Mouse (Mus musculus) ES-CJ7 (cell line): ENCODE data around the gene Hcrt.
"Not testable (repeated sequence)": the region's sequence is repeated elsewhere in the genome, so short reads cannot be mapped to it uniquely, and the experiment has no call there.

ENCODE experiments used
- DNase-seq: peaks from one replicate; pipeline ENCODE4 v3.0.0; 2011; ENCODE audit warnings: low read depth, low spot score

The Hcrt gene

DNA sequence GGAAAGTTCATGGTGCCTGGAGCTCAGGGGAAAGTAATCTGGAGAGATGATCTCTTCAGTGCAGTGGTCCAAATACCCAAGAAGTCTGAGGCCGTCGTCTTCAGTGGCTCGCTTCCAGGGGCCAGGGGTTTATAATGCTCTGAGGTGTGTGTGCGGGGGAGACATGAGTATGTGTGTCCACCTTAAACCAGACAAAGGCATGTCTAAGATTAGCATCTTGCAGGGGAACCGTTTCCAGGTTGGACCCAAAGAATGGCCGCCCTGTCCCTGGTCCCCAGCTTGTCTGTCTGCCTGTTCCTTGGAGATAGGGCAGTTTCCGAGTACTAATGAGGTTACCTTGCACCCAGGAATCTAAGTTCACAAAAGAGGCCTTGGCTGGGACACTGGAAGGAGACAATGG lies at the start of gene Hcrt:
Gene Hcrt, minus strand, starts transcription at position 101 of the 400 bp plus-strand sequence.
- DNase-seq = no peak

DNA sequence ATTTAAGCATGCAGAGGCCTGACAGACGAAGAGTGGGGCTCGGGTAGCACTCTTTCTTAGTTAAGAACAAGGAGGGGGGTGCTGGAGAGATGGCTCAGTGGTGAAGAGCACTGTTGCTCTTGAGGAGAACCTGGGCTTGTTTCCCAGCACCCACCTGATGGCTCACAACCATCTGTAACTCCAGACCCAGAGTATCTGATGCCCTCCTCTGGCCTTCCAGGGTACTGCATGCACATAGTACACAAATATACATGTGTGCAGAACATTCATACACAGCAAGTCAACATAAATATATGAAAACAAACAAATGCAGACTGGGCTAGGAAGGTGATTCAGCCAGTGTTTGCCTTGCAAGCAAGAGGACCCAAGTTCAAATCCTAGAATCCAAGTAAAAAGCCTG lies 48.4 kb upstream of the Hcrt start:
- peak; percentile 30 for DNase-seq

DNA sequence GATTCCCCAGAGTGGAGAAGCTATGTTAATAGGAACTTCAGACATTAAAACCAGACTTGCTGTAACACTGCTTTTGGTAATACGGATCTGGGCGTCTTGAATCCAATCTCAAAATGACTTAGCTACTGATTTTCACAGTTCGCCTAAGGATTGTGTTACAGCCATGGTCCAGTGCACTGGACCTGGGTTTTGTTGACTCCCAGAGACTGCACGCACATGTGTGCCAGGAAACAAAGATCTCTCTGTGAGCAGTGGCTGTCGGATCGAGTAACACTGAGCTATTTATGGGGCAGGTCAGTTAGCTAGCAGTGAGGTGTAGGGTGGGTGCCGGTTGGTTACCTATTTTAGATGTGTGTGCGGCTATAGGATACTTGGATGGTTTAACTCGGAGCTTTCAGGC lies 47.8 kb upstream of the Hcrt start:
- DNase-seq = no peak

DNA sequence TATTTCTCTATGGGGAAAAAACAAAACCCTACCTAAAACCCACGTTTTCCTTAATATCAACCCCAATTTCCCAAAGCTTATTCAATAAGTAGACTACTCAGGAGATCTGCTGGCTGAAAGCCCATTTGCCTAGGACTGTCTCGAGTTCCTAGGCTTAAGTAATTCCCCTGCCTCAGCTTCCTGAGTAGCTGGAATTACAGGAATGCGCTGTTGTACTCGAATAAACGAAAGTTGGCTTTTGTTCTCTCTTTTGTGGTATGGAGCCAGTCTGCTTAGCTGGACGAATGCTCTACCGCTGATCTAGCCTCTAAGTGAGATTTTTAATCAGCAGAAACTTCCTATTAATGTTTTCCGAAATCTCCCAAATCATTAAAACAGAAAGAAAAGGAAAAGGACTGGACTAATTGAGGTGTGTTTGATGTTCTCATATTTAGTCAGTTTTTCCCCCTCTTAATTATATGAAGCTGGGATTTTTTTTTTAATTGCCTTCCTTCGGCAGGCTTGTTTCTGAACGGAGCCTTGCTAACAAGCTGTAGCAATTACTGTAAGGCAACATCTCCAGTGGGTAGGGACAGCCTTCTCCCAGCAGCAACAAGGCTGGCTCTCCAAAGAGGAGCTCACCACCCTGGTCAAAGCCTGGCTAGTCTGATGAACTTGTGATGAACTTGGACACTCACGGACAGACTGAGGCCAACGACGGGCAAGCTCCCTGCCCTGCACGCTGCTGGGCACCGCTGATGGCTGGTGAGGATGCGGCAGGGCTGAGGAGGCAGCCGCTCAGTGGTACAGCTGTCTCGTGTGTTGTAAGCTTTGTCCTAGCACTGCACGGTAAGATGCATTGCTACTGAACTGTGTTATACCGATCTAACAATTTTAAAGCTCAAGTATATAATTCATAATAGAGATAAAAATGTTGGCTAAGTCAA lies 43.9 kb upstream of the Hcrt start:
- DNase-seq = peak; percentile 21

DNA sequence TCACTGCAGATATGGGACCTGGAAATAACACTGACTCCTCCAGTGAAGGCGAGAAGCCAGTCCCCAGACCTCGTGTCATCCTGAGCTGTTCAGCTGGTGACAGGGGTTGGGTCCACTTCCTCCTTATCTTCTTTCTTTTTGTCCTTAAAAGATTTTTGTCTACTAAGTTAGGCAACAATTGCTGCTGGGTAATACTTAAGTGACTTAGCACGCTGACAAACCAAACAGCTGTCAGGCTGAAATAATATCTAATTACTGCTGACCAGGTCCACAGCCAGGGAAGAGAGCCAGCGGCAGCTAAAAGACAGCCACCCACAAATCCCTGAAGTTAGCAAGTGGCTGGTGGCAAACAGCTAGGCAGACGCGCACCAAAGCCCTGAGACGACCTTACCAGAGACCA lies 42.8 kb upstream of the Hcrt start:
- DNase-seq = no peak

DNA sequence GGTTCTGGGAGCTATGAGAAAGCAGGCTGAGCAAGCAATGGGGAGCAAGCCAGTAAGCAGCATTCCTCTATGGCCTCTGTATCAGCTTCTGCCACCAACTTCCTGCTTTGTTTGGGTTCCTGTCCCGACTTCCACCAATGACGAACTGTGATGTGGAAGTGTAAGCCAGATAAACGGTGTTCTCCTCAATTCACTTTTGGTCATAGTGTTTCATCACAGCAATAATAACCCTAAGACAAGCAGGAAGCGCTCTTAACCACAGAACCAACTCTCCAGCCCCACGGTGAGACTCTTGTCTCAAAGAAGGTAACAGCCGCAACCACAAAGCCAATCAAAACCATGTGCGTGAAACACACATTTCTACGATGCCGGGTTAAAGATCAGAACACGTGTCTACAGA lies 41.7 kb upstream of the Hcrt start:
- no peak for DNase-seq

DNA sequence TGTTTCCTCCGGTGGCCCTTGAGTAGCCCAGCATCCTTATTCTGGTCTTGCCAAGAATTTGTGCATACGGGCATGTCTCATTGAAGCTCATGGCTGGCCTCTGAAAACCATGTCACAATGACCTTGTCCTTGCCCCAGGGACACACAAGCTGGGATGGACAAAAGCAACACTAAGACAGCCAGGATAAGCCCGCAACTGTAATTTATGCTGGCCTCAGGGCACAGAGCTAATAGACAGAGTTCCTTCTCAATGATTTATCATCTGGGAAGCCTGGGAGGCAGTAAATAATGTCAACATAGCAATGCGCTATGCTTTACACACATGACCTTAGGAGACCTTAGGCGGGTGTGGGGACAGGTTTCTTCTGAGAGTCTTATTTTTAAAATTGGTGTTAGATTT lies 36.7 kb upstream of the Hcrt start:
- no peak for DNase-seq

DNA sequence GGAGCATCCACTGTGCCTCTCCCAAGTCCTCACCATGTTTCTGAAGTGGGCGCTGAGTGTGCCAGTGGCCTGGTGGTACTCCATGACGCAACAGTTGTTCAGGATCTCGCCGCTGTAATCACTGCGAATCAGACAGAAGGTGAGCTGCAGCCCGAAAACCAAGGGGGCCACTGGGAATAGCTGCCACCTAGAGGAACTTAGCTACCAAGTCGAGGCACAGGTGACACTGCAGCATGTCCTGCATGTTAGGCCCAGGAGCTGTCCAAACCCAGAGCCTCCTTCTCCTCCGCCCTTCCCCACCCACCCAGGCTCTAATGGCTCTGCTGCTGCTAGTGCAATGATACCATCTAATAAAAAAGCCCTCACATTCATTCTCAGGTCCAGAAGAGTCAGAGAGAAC lies 33.9 kb upstream of the Hcrt start:
- peak; percentile 73 for DNase-seq

DNA sequence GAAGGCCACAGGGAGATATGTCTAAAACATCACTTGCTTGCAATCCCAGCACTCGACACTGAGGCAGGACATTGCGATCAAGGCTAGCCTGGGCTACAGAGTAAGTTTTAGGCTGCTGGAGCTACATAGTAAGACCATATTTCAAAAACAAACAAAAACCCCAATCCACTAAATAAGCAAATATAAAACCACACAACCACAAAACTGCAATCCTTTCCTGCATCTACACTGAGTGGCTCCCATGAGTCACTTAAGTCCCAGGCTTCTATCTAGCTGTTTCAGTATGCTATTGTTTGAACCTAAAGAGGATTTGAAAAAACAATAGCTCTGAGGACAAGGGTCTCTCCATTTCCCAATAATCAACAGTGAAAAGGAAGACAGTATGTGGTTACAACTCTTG lies 32.7 kb upstream of the Hcrt start:
- no peak for DNase-seq

DNA sequence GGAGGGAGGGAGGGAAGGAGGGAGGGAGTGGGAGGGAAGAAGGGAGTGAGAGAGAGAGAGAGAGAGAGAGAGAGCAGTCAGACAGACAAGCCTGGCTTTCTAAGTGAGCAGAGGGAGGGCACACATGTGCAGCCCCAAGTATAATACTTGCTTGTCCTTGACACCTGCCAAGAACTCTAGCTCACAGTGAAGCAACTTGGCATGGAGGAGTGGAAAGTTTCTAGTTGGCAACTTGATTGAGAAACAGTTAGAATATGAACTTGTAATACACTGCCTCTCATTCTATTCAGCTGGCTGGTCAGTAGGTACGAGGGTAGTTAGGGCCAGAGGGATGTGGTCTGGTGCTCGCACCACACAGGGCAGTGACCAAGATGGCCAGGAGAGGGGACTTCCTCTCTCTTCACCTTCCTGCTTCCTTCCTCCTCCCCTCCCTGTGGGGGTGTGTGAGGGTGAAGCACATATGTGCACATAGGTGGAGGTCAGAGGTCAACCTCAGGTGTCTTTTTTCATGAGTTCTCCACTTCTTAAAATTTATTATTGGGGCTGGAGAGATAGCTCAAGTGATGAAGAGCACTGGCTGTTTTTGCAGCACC lies 28.8 kb upstream of the Hcrt start:
- DNase-seq = no peak

DNA sequence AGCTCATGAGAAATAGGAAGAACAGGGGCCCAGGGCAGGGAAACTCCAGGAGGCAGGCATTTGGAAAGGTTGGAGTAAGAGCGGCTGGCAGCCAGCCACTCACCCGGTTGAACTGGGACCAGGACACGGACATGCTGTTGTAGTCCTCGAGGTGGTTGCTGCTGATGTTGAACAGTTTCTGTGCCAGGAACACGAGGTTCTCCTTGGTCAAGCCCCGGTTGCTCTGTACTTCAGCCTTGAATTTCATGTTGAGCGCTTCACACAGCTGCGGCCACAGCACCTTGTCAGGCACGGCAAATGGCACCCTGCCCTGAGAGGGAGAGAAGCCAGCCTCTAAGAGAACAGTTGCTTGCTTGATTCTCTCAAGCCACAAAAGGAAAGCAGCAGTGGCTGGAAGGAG lies 27.9 kb upstream of the Hcrt start:
- DNase-seq = not testable (repeated sequence)

DNA sequence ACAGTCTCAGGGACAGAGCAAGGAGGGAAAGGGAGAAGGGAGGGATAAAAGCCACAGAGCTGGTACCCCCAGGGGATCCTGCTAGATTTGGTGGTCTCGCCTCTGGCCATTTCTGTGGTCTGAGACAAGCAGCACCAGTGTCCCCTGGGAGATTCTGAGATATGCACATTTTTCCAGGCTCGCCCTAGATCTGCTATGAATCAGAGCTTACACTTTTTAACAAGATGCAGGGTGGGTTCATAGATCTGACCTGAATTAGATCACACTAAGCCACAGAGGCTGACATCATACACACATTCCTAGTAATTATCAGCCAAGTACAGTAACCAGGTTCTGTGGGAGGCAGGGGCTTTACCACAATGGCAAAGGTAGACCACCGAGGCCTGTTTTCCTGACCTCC lies 27.0 kb upstream of the Hcrt start:
- DNase-seq = no peak

DNA sequence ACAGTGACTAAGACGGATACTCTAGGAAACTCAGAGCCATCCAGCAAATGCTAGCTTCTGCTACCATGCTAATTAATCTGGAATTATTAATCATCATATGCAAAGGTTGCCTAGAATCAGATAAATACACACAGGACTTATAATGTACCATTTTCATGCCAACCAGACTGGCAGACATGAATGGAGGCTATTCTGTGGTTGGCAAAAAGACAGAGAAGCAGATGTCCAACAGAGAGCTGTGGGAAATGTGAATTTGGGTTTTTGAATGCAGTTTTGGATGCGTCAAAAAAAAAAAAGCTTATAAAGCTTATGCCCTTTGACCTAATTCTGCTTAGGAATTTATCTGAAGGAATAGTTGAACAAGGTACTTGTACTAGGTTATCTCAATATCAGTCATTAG lies 23.0 kb upstream of the Hcrt start:
- DNase-seq = no peak

DNA sequence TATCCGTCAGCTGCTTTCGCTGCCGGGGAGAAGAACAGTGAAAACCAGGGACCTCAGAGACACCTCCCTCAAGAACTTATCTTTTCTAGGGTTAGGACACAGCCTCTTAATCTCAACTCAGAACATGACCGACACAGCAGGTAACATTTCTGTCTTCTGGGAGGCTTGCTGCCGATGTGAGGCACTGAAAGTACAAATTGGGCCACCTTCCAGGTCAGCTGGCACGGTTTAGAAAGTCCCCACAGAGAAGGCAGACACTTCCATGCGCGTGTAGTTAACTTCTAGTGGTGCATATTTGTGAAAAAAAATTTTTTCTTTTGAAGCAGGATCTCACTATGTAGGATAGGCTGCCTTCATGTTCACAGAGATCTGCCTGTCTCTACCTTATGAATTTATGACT lies 21.6 kb upstream of the Hcrt start:
- DNase-seq = no peak

DNA sequence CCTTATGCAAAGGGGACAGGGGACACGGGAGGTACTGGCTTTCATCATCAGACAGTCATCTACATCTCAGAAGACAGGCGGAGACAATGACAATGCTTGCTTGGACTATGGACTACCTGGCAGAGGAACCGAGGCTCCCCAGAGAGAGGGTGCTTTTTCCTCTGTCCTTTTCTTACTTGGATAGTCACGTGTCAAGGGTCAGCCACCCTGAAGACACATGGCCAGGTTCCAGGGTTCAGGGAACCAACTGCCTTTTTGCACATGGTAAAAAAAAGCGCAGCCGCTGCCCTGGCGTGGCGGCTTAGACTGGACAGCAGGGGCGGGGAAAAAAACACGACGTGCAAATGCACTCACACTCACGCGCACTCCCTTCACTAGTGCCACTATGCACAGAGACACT lies 19.8 kb upstream of the Hcrt start:
- no peak for DNase-seq

DNA sequence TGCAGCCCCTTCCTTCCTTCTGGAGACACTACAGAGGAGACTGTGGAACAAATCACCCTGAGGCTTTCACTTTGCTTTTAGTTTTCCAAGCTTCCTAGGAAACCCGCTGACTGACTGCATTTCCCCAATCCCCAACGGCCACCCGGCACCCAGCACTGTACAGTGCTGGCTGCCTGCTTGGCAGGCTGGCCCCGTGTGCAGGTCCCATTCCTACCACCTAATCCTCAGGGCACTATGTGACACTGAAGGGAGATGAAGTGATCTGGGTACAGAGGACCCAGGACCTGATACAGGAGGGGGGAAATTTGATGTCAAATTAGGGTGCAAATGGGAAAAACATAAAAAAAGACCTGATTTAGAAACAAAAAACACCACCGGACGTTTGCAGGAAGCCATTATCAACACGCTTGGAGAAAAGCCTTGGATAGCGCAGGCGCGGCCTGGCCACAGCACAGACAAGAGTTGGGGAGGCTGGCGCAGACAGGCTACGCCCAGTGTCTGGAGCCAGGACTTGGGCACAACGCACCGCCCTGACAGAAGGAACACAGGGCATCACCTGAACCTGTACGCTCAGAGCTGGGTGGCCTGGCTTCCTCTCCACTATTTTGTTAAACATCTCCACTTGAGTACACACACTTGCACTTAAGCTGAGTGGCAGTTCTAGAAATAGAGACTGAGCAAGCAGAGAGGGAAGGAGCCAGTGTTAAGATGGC lies 19.2 kb upstream of the Hcrt start:
- DNase-seq = peak; percentile 77

DNA sequence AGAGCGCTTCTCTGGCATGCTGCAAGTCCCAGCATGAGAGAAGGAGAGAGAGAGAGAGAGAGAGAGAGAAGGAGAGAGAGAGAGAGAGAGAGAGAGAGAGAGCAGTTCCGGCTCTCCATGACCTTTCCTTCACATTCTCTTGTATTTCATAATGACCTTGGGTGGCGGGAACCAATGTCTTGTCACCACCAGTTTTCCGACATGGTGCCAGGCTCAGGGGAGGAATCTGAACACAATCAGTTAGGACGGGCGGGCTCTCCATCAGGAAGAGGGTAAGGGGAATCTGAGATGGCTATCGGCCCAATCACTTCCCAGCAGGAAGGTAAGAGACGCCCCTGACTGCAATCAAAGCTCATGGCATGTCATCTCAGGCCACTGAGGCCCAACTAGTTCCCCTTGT lies 17.5 kb upstream of the Hcrt start:
- no peak for DNase-seq

DNA sequence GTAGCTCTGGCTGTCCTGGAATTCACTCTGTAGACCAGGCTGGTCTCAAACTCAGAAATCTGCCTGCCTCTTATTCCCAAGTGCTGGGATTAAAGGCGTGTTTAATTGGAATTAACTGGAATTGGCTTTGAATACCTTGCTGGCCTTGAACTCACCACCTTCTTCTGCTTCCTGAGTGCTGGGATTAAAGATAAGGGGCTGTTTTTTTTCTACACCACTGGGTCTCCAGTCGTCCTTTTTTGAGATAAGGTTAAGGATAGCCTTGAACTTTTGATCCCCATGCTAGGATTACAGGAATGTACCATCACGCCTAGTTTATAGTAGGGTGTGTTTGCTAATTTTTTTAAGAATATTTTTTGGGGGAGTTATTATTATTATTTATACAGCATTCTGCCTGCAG lies 15.3 kb upstream of the Hcrt start:
- DNase-seq = no peak

DNA sequence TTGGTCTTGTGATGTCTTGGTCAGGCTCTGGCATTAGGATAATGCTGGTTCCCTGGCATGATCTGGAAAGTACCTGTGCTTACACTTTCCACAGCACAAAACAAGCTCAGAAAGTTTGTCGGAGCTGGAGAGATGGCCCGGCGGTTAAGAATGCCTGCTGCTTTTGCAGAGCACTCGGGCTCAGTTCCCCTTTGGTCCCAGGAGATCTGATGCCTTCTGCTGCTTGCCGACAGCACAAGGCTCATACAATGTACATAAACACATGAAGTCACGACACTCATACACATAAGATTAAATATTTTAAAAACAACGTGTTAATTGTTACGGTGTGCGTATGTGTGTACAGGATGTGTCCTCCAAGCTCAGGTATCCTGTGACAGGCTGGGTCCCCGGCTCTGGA lies 13.2 kb upstream of the Hcrt start:
- DNase-seq = no peak

DNA sequence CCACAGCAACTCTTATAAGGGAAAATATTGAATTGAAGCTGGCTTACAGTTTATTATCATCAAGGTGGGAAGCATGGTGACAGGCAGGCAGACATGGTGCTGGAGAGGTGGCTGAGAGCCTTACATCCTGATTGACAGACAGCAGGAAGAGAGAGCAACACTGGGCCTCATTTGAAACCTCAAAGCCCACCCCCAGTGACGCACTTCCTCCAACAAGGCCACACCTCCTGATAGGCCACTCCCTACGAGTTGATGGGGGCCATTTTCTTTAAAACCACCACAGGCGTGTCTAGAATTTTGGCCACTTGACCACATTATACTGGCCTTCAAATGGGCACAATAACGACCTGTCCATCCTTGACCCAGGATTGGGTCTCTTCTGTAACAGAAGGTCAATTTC lies 11.5 kb upstream of the Hcrt start:
- peak; percentile 71 for DNase-seq

DNA sequence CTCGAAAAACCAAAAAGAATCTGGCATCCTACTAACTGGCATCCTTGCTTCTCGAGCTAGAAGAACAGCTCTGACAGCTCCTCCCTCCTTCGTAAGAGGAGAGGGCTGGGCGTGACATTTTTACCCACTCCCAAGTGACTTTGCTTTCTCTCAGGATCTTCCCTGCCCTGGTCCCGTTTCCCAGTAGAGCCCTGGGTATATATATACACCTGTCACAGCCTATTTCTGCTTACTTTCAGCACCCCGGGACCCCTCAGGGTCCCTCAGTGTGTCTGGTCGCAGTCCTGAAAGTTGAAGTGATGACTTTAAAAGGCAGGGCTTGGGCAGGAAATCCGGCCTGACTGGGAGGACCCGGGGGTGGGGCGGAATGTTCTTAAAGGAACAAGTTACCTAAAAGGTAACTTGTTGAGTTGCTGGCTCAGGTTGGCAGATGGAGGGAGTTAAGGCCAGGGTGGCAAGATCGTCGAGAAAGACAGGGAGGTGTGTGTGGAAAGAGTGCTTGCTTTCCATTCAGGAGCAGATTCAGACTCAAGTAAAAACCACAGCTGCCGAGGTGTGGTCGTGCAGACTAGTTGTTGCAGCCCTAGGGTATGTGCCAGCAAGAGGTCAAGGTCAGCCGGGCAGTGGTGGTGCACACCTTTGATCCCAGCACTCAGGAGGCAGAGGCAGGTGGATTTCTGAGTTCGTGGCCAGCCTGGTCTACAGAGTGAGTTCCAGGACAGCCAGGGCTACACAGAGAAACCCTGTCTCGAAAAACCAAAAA lies 8.1 kb upstream of the Hcrt start, which contains the start of gene Ghdc:
Gene Ghdc, minus strand, starts transcription at position 312 of the 763 bp plus-strand sequence.
- peak; percentile 74 for DNase-seq

DNA sequence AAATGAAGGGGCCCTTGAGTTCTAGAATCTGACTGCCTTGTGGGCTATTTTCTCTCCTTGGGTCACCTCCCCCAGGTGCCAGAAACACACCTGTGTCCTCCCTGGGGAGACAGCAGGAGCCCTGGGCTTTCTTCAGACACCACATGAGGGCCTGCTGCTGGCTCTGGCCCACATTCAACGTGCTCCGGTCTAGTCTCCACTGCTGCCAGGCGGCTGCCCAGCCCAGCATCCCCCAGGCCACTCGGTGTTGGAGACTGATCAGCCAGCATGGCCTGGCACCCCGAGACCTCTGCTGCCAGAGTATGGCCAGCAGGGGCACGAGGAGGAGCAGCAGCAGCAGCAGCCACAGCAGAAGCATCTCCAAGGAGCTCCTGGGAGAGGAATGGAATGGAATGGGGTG lies 7.2 kb upstream of the Hcrt start:
- DNase-seq = no peak
